In genomic region chr3:103857036-103857805, GRCm38 (mm10) we compare ENCODE assay signal across 21 mouse cellular contexts. TPM values are rescaled to one million over a fixed set of nuclear protein-coding genes. Genes with fewer than 3 reads are reported as not detected.
DNase-seq lines count a peak whose midpoint lies in the region; ATAC-seq and TF ChIP-seq lines count a peak whose summit lies in the region.
"Had no signal": no experiment of that assay in that cellular context is flagged by ENCODE, and none has a peak within 500 bp of the region (broad histone marks: within the 10 kb centered on the region; RNA-seq: fewer than 3 reads in every experiment).

No protein-coding gene starts in this region.

- intact Hi-C loops in heart, postnatal 14 days (cut with DNase I) = no loop called here

- H3K4me3 ChIP-seq in cerebellum, adult 2 months (replicated peaks; ENCODE audit: insufficient read depth, low read depth, low read length) = no peak overlapping the region
- no peak overlapping the region for H3K4me3 ChIP-seq in forebrain, postnatal 0 days (ENCODE audit: low read depth, low read length)
- no peak overlapping the region for H3K4me3 ChIP-seq in hindbrain, embryonic 10.5 days
- H3K4me3 ChIP-seq: embryonic facial prominence, embryonic 15.5 days; forebrain, embryonic 13.5 days; heart, embryonic 12.5 days; hindbrain, embryonic 12.5 days; stomach, embryonic 15.5 days had no signal

- ATAC-seq in CD4-positive, CD25-positive, alpha-beta regulatory T cell, adult 4 months = peak; percentile 67
- peak; percentile 32; the same call in 1 of the 2 replicates for ATAC-seq in monocyte, adult 5-6 weeks (replicated peaks; ENCODE audit: insufficient number of reproducible peaks, low FRiP score, low TSS enrichment, poor library complexity, severe bottlenecking)
- no peak for ATAC-seq in forebrain, postnatal 0 days
- ATAC-seq: forebrain, embryonic 13.5 days had no signal

- H3K9ac ChIP-seq in forebrain, postnatal 0 days = no peak overlapping the region
- H3K9ac ChIP-seq: embryonic facial prominence, embryonic 15.5 days; forebrain, embryonic 13.5 days; heart, embryonic 12.5 days; hindbrain, embryonic 12.5 days; lung, embryonic 14.5 days; stomach, embryonic 15.5 days had no signal

- H3K4me1 ChIP-seq in cerebellum, adult 2 months (ENCODE audit: control insufficient read depth, insufficient read depth, low read length) = peaks cover 9% of the 10 kb centered on the region
- H3K4me1 ChIP-seq in forebrain, postnatal 0 days (ENCODE audit: insufficient read depth) = no peaks in the 10 kb centered on the region
- H3K4me1 ChIP-seq in hindbrain, embryonic 10.5 days (replicated peaks) = no peaks in the 10 kb centered on the region
- H3K4me1 ChIP-seq: embryonic facial prominence, embryonic 15.5 days; hindbrain, embryonic 12.5 days; stomach, embryonic 15.5 days had no signal

- H3K36me3 ChIP-seq in forebrain, postnatal 0 days (ENCODE audit: insufficient read depth) = no peaks in the 10 kb centered on the region
- no peaks in the 10 kb centered on the region for H3K36me3 ChIP-seq in hindbrain, embryonic 10.5 days
- H3K36me3 ChIP-seq: embryonic facial prominence, embryonic 15.5 days; heart, embryonic 12.5 days; hindbrain, embryonic 12.5 days; stomach, embryonic 15.5 days had no signal

- DNase-seq in heart, adult 11 months = peak; percentile 77
- DNase-seq in heart, adult 9 months (ENCODE audit: low spot score in 2 of 2) = no peak
- DNase-seq in cerebellum, adult 2 months = peak; percentile 44 to 73
- no peak for DNase-seq in forebrain, postnatal 0 days
- no peak for DNase-seq in hindbrain, embryonic 10.5 days (ENCODE audit: low spot score)
- no peak for DNase-seq in heart, postnatal 14 days
- DNase-seq: adrenal gland, postnatal 36 days; gastrocnemius, postnatal 10 days; kidney, adult 8-10 months; lung, embryonic 14.5 days; thymus, postnatal 25 days had no signal

- H3K27me3 ChIP-seq in cerebellum, adult 2 months (ENCODE audit: control insufficient read depth, insufficient read depth, low read length) = no peaks in the 10 kb centered on the region
- no peaks in the 10 kb centered on the region for H3K27me3 ChIP-seq in forebrain, postnatal 0 days (ENCODE audit: insufficient read depth, low read length)
- H3K27me3 ChIP-seq in hindbrain, embryonic 10.5 days (ENCODE audit: insufficient read depth, poor library complexity, severe bottlenecking) = no peaks in the 10 kb centered on the region
- H3K27me3 ChIP-seq: embryonic facial prominence, embryonic 15.5 days; forebrain, embryonic 13.5 days; heart, embryonic 12.5 days; hindbrain, embryonic 12.5 days; stomach, embryonic 15.5 days had no signal

- H3K27ac ChIP-seq in cerebellum, adult 2 months (ENCODE audit: insufficient read depth, low read length) = peak overlapping the region; percentile 68
- H3K27ac ChIP-seq in forebrain, postnatal 0 days (ENCODE audit: low read depth, low read length) = no peak overlapping the region
- no peak overlapping the region for H3K27ac ChIP-seq in hindbrain, embryonic 10.5 days
- H3K27ac ChIP-seq: embryonic facial prominence, embryonic 15.5 days; forebrain, embryonic 13.5 days; hindbrain, embryonic 12.5 days; stomach, embryonic 15.5 days had no signal

- no peak overlapping the region for H3K4me2 ChIP-seq in forebrain, postnatal 0 days (ENCODE audit: low read depth)
- H3K4me2 ChIP-seq: embryonic facial prominence, embryonic 15.5 days; forebrain, embryonic 13.5 days; heart, embryonic 12.5 days; hindbrain, embryonic 12.5 days; lung, embryonic 14.5 days; stomach, embryonic 15.5 days had no signal

- 67% methylated on average over 7 of the region's 7 CpGs for WGBS in cerebellum, adult 2 months
- 89% methylated on average over 7 of the region's 7 CpGs for WGBS in forebrain, postnatal 0 days
- 87% methylated on average over 7 of the region's 7 CpGs for whole genome bisulfite sequencing in hindbrain, embryonic 10.5 days

- no peak for TF ChIP-seq POLR2A in cerebellum, adult 2 months (IDR thresholded peaks at IDR 0.05; ENCODE audit: borderline replicate concordance, insufficient read depth, low read length)

- TF ChIP-seq CTCF in cerebellum, adult 2 months (IDR thresholded peaks at IDR 0.05; ENCODE audit: borderline replicate concordance, insufficient read depth, low read depth, low read length) = peak; percentile 14; the same call in 1 of the 2 replicates
- no peak for TF ChIP-seq CTCF in forebrain, postnatal 0 days (IDR thresholded peaks at IDR 0.05; ENCODE audit: low read depth)

- H3K9me3 ChIP-seq in forebrain, postnatal 0 days (ENCODE audit: low read length) = no peaks in the 10 kb centered on the region
- no peaks in the 10 kb centered on the region for H3K9me3 ChIP-seq in hindbrain, embryonic 10.5 days
- H3K9me3 ChIP-seq: embryonic facial prominence, embryonic 15.5 days; forebrain, embryonic 13.5 days; heart, embryonic 12.5 days; hindbrain, embryonic 12.5 days; stomach, embryonic 15.5 days had no signal

RNA-seq across cellular contexts. Expression of gene Ptpn22, which starts 2.4 kb away (rescaled TPM):
- polyA plus RNA-seq in CD4-positive, CD25-positive, alpha-beta regulatory T cell, adult 4 months (2017; shearing (Covaris generic)) = 100 to 1,000 TPM; 350 to 445 TPM
- 34.7 and 39.4 TPM in 2 replicates for polyA plus RNA-seq in cerebellum, adult 2 months (2012; rRNA removed)
- 145 to 249 TPM (median 169 TPM) in 3 replicates for total RNA-seq in monocyte, adult 5-6 weeks (2017)
- 0.19 and 0.46 TPM in 2 replicates for total RNA-seq in forebrain, postnatal 0 days (2014; rRNA removed)
- polyA plus RNA-seq in forebrain, postnatal 0 days (2015; fragmentation: Nextera tagmentation; extraction: Ambion mirVana) = 0.43 and 0.46 TPM in 2 replicates
- 0.20 and 0.24 TPM in 2 replicates for polyA plus RNA-seq in hindbrain, embryonic 10.5 days (2016; fragmentation: Nextera tagmentation; extraction: Ambion mirVana)
- 1 to 10 TPM in 1 of 2 experiments, under 1 TPM in 1; 0.84 to 2.3 TPM for total RNA-seq in heart, postnatal 14 days (2021)
- total RNA-seq: MEL had no signal

RNA-seq across cellular contexts. Expression of gene Bcl2l15, which starts 24.8 kb away (rescaled TPM):
- polyA plus RNA-seq in CD4-positive, CD25-positive, alpha-beta regulatory T cell, adult 4 months (2017; shearing (Covaris generic)) = 1 to 10 TPM; 6.2 to 8.6 TPM
- 91.7 and 98.7 TPM in 2 replicates for polyA plus RNA-seq in cerebellum, adult 2 months (2012; rRNA removed)
- total RNA-seq in monocyte, adult 5-6 weeks (2017) = 0.39 to 2.8 TPM in 2 of 3 replicates, not detected in the other
- not detected in 2 replicates for total RNA-seq in forebrain, postnatal 0 days (2014; rRNA removed)
- polyA plus RNA-seq in forebrain, postnatal 0 days (2015; fragmentation: Nextera tagmentation; extraction: Ambion mirVana) = not detected in 2 replicates
- 0.21 TPM in 1 of 2 replicates, not detected in the other for polyA plus RNA-seq in hindbrain, embryonic 10.5 days (2016; fragmentation: Nextera tagmentation; extraction: Ambion mirVana)
- not detected for total RNA-seq in heart, postnatal 14 days (2021)
- total RNA-seq: adrenal gland, postnatal 36 days; MEL had no signal
- polyA plus RNA-seq: embryonic facial prominence, embryonic 15.5 days; hindbrain, embryonic 12.5 days; lung, embryonic 14.5 days had no signal

RNA-seq across cellular contexts. Expression of gene Gm43064, which starts 47.8 kb away (rescaled TPM):
- polyA plus RNA-seq in CD4-positive, CD25-positive, alpha-beta regulatory T cell, adult 4 months (2017; shearing (Covaris generic)) = under 1 TPM in 1 of 2 experiments, not detected in 1; 0.52 TPM
- 0.33 and 0.49 TPM in 2 replicates for polyA plus RNA-seq in cerebellum, adult 2 months (2012; rRNA removed)
- 0.49 TPM in 1 of 3 replicates, not detected in the others for total RNA-seq in monocyte, adult 5-6 weeks (2017)
- total RNA-seq in forebrain, postnatal 0 days (2014; rRNA removed) = 0.29 and 1.0 TPM in 2 replicates
- polyA plus RNA-seq in forebrain, postnatal 0 days (2015; fragmentation: Nextera tagmentation; extraction: Ambion mirVana) = 0.08 TPM in 2 replicates
- polyA plus RNA-seq in hindbrain, embryonic 10.5 days (2016; fragmentation: Nextera tagmentation; extraction: Ambion mirVana) = 0.10 and 0.27 TPM in 2 replicates
- total RNA-seq in heart, postnatal 14 days (2021) = under 1 TPM; 0.12 TPM
- total RNA-seq: gastrocnemius, postnatal 10 days; megakaryocyte-erythroid progenitor cell, adult 5-6 weeks had no signal
- polyA plus RNA-seq: forebrain, embryonic 13.5 days; large intestine, adult 2 months had no signal

RNA-seq across cellular contexts. Expression of gene Ap4b1, which starts 47.9 kb away (rescaled TPM):
- polyA plus RNA-seq in CD4-positive, CD25-positive, alpha-beta regulatory T cell, adult 4 months (2017; shearing (Covaris generic)) = 10 to 100 TPM; 20.6 to 31.7 TPM
- 19.2 and 23.2 TPM in 2 replicates for polyA plus RNA-seq in cerebellum, adult 2 months (2012; rRNA removed)
- total RNA-seq in monocyte, adult 5-6 weeks (2017) = 23.5 to 31.7 TPM (median 26.6 TPM) in 3 replicates
- total RNA-seq in forebrain, postnatal 0 days (2014; rRNA removed) = 22.1 and 26.1 TPM in 2 replicates
- polyA plus RNA-seq in forebrain, postnatal 0 days (2015; fragmentation: Nextera tagmentation; extraction: Ambion mirVana) = 14.8 and 17.2 TPM in 2 replicates
- 21.7 and 22.1 TPM in 2 replicates for polyA plus RNA-seq in hindbrain, embryonic 10.5 days (2016; fragmentation: Nextera tagmentation; extraction: Ambion mirVana)
- total RNA-seq in heart, postnatal 14 days (2021) = 10 to 100 TPM; 12.7 to 13.9 TPM

RNA-seq across cellular contexts. Expression of gene Dclre1b, which starts 48.0 kb away (rescaled TPM):
- 10 to 100 TPM; 17.5 to 19.5 TPM for polyA plus RNA-seq in CD4-positive, CD25-positive, alpha-beta regulatory T cell, adult 4 months (2017; shearing (Covaris generic))
- polyA plus RNA-seq in cerebellum, adult 2 months (2012; rRNA removed) = 8.5 and 11.3 TPM in 2 replicates
- total RNA-seq in monocyte, adult 5-6 weeks (2017) = 13.7 to 24.6 TPM (median 14.9 TPM) in 3 replicates
- 5.2 and 5.3 TPM in 2 replicates for total RNA-seq in forebrain, postnatal 0 days (2014; rRNA removed)
- polyA plus RNA-seq in forebrain, postnatal 0 days (2015; fragmentation: Nextera tagmentation; extraction: Ambion mirVana) = 13.5 and 20.5 TPM in 2 replicates
- polyA plus RNA-seq in hindbrain, embryonic 10.5 days (2016; fragmentation: Nextera tagmentation; extraction: Ambion mirVana) = 29.3 and 40.6 TPM in 2 replicates
- total RNA-seq in heart, postnatal 14 days (2021) = 10 to 100 TPM; 11.7 to 12.7 TPM

Comparison
In these comparisons a context has a peak if more than half of its experiments do, and no peak if none do; other contexts are left out.
1. DNase-seq: peak in heart, adult 11 months (single experiment) and cerebellum, adult 2 months (2 of 2); none in heart, adult 9 months (0 of 2), forebrain, postnatal 0 days (single experiment), hindbrain, embryonic 10.5 days (single experiment) and heart, postnatal 14 days (0 of 2).
2. RNA of gene Ptpn22, which starts 2.4 kb away (polyA plus RNA-seq): 350 to 445 TPM in CD4-positive, CD25-positive, alpha-beta regulatory T cell, adult 4 months and 34.7 to 39.4 TPM in cerebellum, adult 2 months; 0.43 to 0.46 TPM in forebrain, postnatal 0 days and 0.20 to 0.24 TPM in hindbrain, embryonic 10.5 days; every median in the first group is over 10 times any median in the second.